Mouse (Mus musculus): ENCODE measurements at regions not wholly inside any gene's neighbourhood (a gene's known extent, or its start where the extent isn't known, plus 50 kb on each side); places are given as distances from the start of the nearest gene placed in this dataset.

GRCm38 (mm10) chr12:119070963-119071362 is 104.7 kb upstream of the Abcb5 start:
- 75% methylated on average over 1 of the region's 1 CpGs for WGBS
- Histone ChIP-seq H3K4me3 (no peak overlapping the region), H3K36me3 (ENCODE audit: control insufficient read depth, insufficient read depth, low read length) (no peaks in the 10 kb centered on the region), H3K27me3 (ENCODE audit: control insufficient read depth, insufficient read depth, low read length) (no peaks in the 10 kb centered on the region), H3K79me2 (replicated peaks; ENCODE audit: control insufficient read depth, insufficient read depth, low read length) (no peaks in the 10 kb centered on the region), H3K4me1 (ENCODE audit: control insufficient read depth, insufficient read depth, low read length) (no peaks in the 10 kb centered on the region), H3K9ac (ENCODE audit: low read depth, low read length) (no peak overlapping the region), H3K27ac (peak overlapping the region; percentile 23; the same call in 1 of the 2 replicates)
- TF ChIP-seq CTCF (IDR thresholded peaks at IDR 0.05) (no peak), EP300 (IDR thresholded peaks at IDR 0.05; ENCODE audit: insufficient read depth, low read depth, low read length) (no peak), POLR2A (IDR thresholded peaks at IDR 0.05; ENCODE audit: insufficient read depth, low read depth, low read length) (no peak)
- no peak for DNase-seq
- intact Hi-C loops (cut with DNase I) = no loop called here

GRCm38 (mm10) chr12:119070446-119070845 is 104.2 kb upstream of the Abcb5 start:
- no peak for TF ChIP-seq CTCF (IDR thresholded peaks at IDR 0.05)
- TF ChIP-seq POLR2A (IDR thresholded peaks at IDR 0.05; ENCODE audit: insufficient read depth, low read depth, low read length) = no peak
- TF ChIP-seq EP300 (IDR thresholded peaks at IDR 0.05; ENCODE audit: insufficient read depth, low read depth, low read length) = no peak
- WGBS = 24% methylated on average over 1 of the region's 1 CpGs
- no peak for DNase-seq
- H3K27me3 ChIP-seq (ENCODE audit: control insufficient read depth, insufficient read depth, low read length) = no peaks in the 10 kb centered on the region
- intact Hi-C loops (cut with DNase I) = no loop called here
- H3K9ac ChIP-seq (ENCODE audit: low read depth, low read length) = no peak overlapping the region
- peak overlapping the region; percentile 15; the same call in 1 of the 2 replicates for H3K27ac ChIP-seq
- H3K4me1 ChIP-seq (ENCODE audit: control insufficient read depth, insufficient read depth, low read length) = no peaks in the 10 kb centered on the region
- H3K4me3 ChIP-seq = no peak overlapping the region
- H3K36me3 ChIP-seq (ENCODE audit: control insufficient read depth, insufficient read depth, low read length) = no peaks in the 10 kb centered on the region
- H3K79me2 ChIP-seq (replicated peaks; ENCODE audit: control insufficient read depth, insufficient read depth, low read length) = no peaks in the 10 kb centered on the region

GRCm38 (mm10) chr12:119069747-119070146 is 103.5 kb upstream of the Abcb5 start:
- WGBS = 70% methylated on average over 3 of the region's 3 CpGs
- Histone ChIP-seq H3K9ac (ENCODE audit: low read depth, low read length) (no peak overlapping the region), H3K27ac (no peak overlapping the region), H3K27me3 (ENCODE audit: control insufficient read depth, insufficient read depth, low read length) (no peaks in the 10 kb centered on the region), H3K4me1 (ENCODE audit: control insufficient read depth, insufficient read depth, low read length) (no peaks in the 10 kb centered on the region), H3K4me3 (no peak overlapping the region), H3K36me3 (ENCODE audit: control insufficient read depth, insufficient read depth, low read length) (no peaks in the 10 kb centered on the region), H3K79me2 (replicated peaks; ENCODE audit: control insufficient read depth, insufficient read depth, low read length) (no peaks in the 10 kb centered on the region)
- no peak for TF ChIP-seq EP300 (IDR thresholded peaks at IDR 0.05; ENCODE audit: insufficient read depth, low read depth, low read length)
- TF ChIP-seq POLR2A (IDR thresholded peaks at IDR 0.05; ENCODE audit: insufficient read depth, low read depth, low read length) = no peak
- TF ChIP-seq CTCF (IDR thresholded peaks at IDR 0.05) = no peak
- no peak for DNase-seq
- intact Hi-C loops (cut with DNase I) = no loop called here

GRCm38 (mm10) chr12:119068079-119068478 is 101.9 kb upstream of the Abcb5 start:
- TF ChIP-seq CTCF (IDR thresholded peaks at IDR 0.05) (no peak), EP300 (IDR thresholded peaks at IDR 0.05; ENCODE audit: insufficient read depth, low read depth, low read length) (no peak), POLR2A (IDR thresholded peaks at IDR 0.05; ENCODE audit: insufficient read depth, low read depth, low read length) (no peak)
- DNase-seq = no peak
- no peak overlapping the region for H3K27ac ChIP-seq
- WGBS = 92% methylated on average over 2 of the region's 2 CpGs
- H3K27me3 ChIP-seq (ENCODE audit: control insufficient read depth, insufficient read depth, low read length) = no peaks in the 10 kb centered on the region
- no peaks in the 10 kb centered on the region for H3K36me3 ChIP-seq (ENCODE audit: control insufficient read depth, insufficient read depth, low read length)
- H3K4me1 ChIP-seq (ENCODE audit: control insufficient read depth, insufficient read depth, low read length) = no peaks in the 10 kb centered on the region
- H3K9ac ChIP-seq (ENCODE audit: low read depth, low read length) = no peak overlapping the region
- H3K4me3 ChIP-seq = no peak overlapping the region
- no peaks in the 10 kb centered on the region for H3K79me2 ChIP-seq (replicated peaks; ENCODE audit: control insufficient read depth, insufficient read depth, low read length)
- intact Hi-C loops (cut with DNase I) = no loop called here

- Histone ChIP-seq H3K79me2 (replicated peaks; ENCODE audit: control insufficient read depth, insufficient read depth, low read length) (no peaks in the 10 kb centered on the region), H3K36me3 (ENCODE audit: control insufficient read depth, insufficient read depth, low read length) (no peaks in the 10 kb centered on the region), H3K4me3 (no peak overlapping the region), H3K4me1 (ENCODE audit: control insufficient read depth, insufficient read depth, low read length) (no peaks in the 10 kb centered on the region), H3K27ac (no peak overlapping the region), H3K9ac (ENCODE audit: low read depth, low read length) (no peak overlapping the region), H3K27me3 (ENCODE audit: control insufficient read depth, insufficient read depth, low read length) (no peaks in the 10 kb centered on the region)
- WGBS = 80% methylated on average over 2 of the region's 2 CpGs
- TF ChIP-seq EP300 (IDR thresholded peaks at IDR 0.05; ENCODE audit: insufficient read depth, low read depth, low read length) (no peak), CTCF (IDR thresholded peaks at IDR 0.05) (no peak), POLR2A (IDR thresholded peaks at IDR 0.05; ENCODE audit: insufficient read depth, low read depth, low read length) (no peak)
- DNase-seq = no peak
- intact Hi-C loops (cut with DNase I) = no loop called here
These were observed 96.7 kb upstream of the Abcb5 start for GRCm38 (mm10) chr12:119062931-119063330.

- no peaks in the 10 kb centered on the region for H3K4me1 ChIP-seq (ENCODE audit: control insufficient read depth, insufficient read depth, low read length)
- intact Hi-C loops (cut with DNase I) = no loop called here
- H3K36me3 ChIP-seq (ENCODE audit: control insufficient read depth, insufficient read depth, low read length) = no peaks in the 10 kb centered on the region
- H3K9ac ChIP-seq (ENCODE audit: low read depth, low read length) = no peak overlapping the region
- H3K79me2 ChIP-seq (replicated peaks; ENCODE audit: control insufficient read depth, insufficient read depth, low read length) = no peaks in the 10 kb centered on the region
- H3K27me3 ChIP-seq (ENCODE audit: control insufficient read depth, insufficient read depth, low read length) = no peaks in the 10 kb centered on the region
- H3K4me3 ChIP-seq = no peak overlapping the region
- no peak overlapping the region for H3K27ac ChIP-seq
- DNase-seq = no peak
- TF ChIP-seq POLR2A (IDR thresholded peaks at IDR 0.05; ENCODE audit: insufficient read depth, low read depth, low read length) = no peak
- no peak for TF ChIP-seq CTCF (IDR thresholded peaks at IDR 0.05)
- TF ChIP-seq EP300 (IDR thresholded peaks at IDR 0.05; ENCODE audit: insufficient read depth, low read depth, low read length) = no peak
These were observed 96.3 kb upstream of the Abcb5 start for GRCm38 (mm10) chr12:119062490-119062889.
